Mouse (Mus musculus): ENCODE results near the gene Zfp52. TPM values are rescaled to one million over a fixed set of nuclear protein-coding genes. Genes with fewer than 3 reads are reported as not detected.

The Zfp52 gene
- polyA plus RNA-seq, 1 experiment from 2014 or later: 2.5 TPM

DNA sequence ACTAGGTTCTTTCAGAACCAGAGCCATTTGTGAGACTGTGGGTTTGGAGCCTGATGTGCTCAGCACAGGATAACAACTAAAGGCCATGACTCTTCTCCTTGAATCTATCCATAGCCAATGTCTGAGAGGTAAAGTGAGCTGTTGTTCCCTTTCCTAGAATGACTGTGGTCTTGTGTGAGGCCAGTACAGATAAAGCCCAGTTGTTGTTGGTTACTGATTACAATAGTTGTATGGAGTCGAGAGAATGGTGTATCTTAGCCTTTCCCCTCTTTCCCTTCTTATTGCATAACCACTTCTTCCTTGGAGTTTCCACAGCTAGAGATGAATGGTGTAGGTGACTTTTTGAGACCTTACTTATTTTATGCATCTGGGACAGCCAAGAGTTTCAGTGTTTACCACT lies 43.7 kb downstream of the Zfp52 start:
- Histone ChIP-seq H3K9ac (no peak overlapping the region), H3K9me3 (no peaks in the 10 kb centered on the region), H3K27me3 (no peaks in the 10 kb centered on the region), H3K4me3 (no peak overlapping the region), H3K4me1 (replicated peaks) (no peaks in the 10 kb centered on the region), H3K27ac (no peak overlapping the region), H3K36me3 (peaks cover 46% of the 10 kb centered on the region), H3K4me2 (no peak overlapping the region)
- WGBS: 80% methylated on average over 1 of the region's 1 CpGs
- no peak for ATAC-seq (ENCODE audit: low FRiP score)

DNA sequence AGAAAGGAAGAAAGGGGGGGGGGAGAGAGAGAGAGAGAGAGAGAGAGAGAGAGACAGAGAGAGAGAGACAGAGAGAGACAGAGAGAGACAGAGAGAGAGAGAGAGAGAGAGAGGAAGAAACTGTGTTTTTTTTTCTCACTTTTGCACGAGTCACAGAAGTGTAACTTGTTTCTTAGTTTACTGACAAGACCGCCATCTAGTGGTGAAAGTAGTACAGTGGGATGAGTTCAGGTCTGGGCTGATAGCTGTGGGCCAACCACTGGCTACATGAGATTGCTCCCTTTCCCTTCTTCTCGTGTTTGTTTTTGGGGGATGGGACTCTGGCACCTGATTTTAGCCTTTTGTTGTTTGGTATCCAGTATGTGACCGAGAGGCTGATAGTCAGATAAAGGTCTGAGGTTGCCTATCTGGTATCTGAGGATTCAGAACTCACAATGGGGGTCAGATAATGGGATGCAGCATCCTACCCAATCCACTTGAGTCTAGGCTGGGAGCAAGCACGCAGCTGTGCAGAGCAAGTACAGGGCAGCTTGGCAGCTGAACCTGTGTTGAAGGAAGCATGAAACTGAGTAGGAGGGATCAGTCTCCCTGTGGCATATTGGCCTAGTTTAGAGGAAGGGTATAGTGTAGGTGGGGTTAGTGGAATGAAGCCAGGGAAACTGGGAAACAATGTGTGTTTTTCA lies 44.3 kb downstream of the Zfp52 start:
- no peak overlapping the region for H3K4me2 ChIP-seq
- H3K27ac ChIP-seq: no peak overlapping the region
- H3K9me3 ChIP-seq: no peaks in the 10 kb centered on the region
- H3K27me3 ChIP-seq: no peaks in the 10 kb centered on the region
- H3K4me3 ChIP-seq: no peak overlapping the region
- 29% methylated on average over 5 of the region's 5 CpGs for WGBS
- H3K9ac ChIP-seq: no peak overlapping the region
- peaks cover 47% of the 10 kb centered on the region for H3K36me3 ChIP-seq
- no peaks in the 10 kb centered on the region for H3K4me1 ChIP-seq (replicated peaks)
- ATAC-seq (ENCODE audit: low FRiP score): peak; percentile 72; the same call in 1 of the 2 replicates

DNA sequence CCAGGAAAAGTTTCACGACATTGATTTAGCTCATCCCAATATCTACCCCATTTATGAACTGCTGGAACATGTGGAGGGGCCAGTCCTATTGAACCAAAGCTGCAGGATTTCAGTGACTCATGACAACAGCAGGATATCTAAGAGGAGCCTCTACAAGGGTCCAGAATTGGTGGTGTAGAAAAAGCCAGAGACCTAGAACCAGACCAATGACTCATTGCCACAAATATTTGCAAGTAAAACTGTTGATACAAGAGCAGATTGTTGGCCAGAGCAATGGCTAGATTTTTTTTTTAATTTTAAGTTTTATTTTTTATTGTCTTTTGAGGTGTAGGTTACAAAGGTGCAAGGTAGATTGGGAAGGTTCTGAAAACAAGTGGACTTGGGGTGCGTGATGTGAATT lies 50.2 kb downstream of the Zfp52 start:
- WGBS: 97% methylated on average over 2 of the region's 2 CpGs
- ATAC-seq (ENCODE audit: low FRiP score): no peak
- Histone ChIP-seq H3K9me3 (peaks cover 9% of the 10 kb centered on the region), H3K4me2 (no peak overlapping the region), H3K9ac (no peak overlapping the region), H3K36me3 (peaks cover 63% of the 10 kb centered on the region), H3K4me1 (replicated peaks) (no peaks in the 10 kb centered on the region), H3K27me3 (no peaks in the 10 kb centered on the region), H3K27ac (no peak overlapping the region), H3K4me3 (no peak overlapping the region)

Other genes starting within 250 kb of the Zfp52 start
- gene Vmn1r237, start 223.7 kb upstream of the Zfp52 start, polyA plus RNA-seq (2015; fragmentation: Nextera tagmentation; extraction: Ambion mirVana): not detected in 2 replicates
- 4.5 and 5.8 TPM in 2 replicates for gene Zfp677, start 151.8 kb upstream of the Zfp52 start, polyA plus RNA-seq (2015; fragmentation: Nextera tagmentation; extraction: Ambion mirVana)
- 4.6 and 5.2 TPM in 2 replicates for gene Zfp54, start 112.3 kb upstream of the Zfp52 start, polyA plus RNA-seq (2015; fragmentation: Nextera tagmentation; extraction: Ambion mirVana)
- gene Zfp51, start 85.2 kb upstream of the Zfp52 start, polyA plus RNA-seq (2015; fragmentation: Nextera tagmentation; extraction: Ambion mirVana): 13.0 and 15.1 TPM in 2 replicates
- gene Zfp53, start 46.5 kb upstream of the Zfp52 start, polyA plus RNA-seq (2015; fragmentation: Nextera tagmentation; extraction: Ambion mirVana): 10.0 and 10.4 TPM in 2 replicates
- 16.0 and 18.1 TPM in 2 replicates for gene Zfp948, start 31.5 kb downstream of the Zfp52 start, polyA plus RNA-seq (2015; fragmentation: Nextera tagmentation; extraction: Ambion mirVana)
- 11.7 and 12.9 TPM in 2 replicates for gene Zfp983, start 115.1 kb downstream of the Zfp52 start, polyA plus RNA-seq (2015; fragmentation: Nextera tagmentation; extraction: Ambion mirVana)
- 16.8 and 21.3 TPM in 2 replicates for gene Gm10226, start 156.3 kb downstream of the Zfp52 start, polyA plus RNA-seq (2015; fragmentation: Nextera tagmentation; extraction: Ambion mirVana)
- 14.2 and 15.3 TPM in 2 replicates for gene Zfp760, start 172.2 kb downstream of the Zfp52 start, polyA plus RNA-seq (2015; fragmentation: Nextera tagmentation; extraction: Ambion mirVana)
- 10.3 and 11.4 TPM in 2 replicates for gene Zfp229, start 195.3 kb downstream of the Zfp52 start, polyA plus RNA-seq (2015; fragmentation: Nextera tagmentation; extraction: Ambion mirVana)

Measured in hindbrain, embryonic 13.5 days (tissue).